Mouse (Mus musculus): ENCODE measurements at regions not wholly inside any gene's neighbourhood (a gene's known extent, or its start where the extent isn't known, plus 50 kb on each side); places are given as distances from the start of the nearest gene placed in this dataset.

DNA sequence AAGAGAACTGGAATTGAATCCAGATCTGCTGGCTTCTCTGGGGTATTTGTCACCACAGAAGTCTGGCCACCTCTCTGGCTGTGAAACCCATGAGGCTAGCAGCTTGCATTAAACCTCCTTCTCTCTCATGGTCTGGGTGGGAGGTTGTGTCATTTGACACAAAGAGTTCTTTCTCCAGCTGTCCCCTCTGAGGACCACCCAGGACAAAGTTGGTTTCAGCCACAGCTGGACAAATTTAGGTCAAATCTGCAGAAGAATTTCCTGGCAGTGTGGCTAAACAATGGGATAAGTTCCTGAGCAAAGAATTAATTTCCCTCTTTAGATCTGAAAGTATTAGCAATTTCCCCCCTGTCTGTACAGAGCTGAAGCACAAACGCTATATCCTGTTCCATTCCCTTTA lies 73.9 kb upstream of the Trib2 start:
- no peak for TF ChIP-seq POLR2A (IDR thresholded peaks at IDR 0.05; ENCODE audit: low read depth, low read length)
- TF ChIP-seq CTCF (conservative IDR thresholded peaks at IDR 0.05; ENCODE audit: insufficient read depth, insufficient read length, low read depth, low read length): no peak

Data from kidney, adult 2 months (tissue).